10 mouse cellular contexts compared by ENCODE assay signal in the genomic region with DNA sequence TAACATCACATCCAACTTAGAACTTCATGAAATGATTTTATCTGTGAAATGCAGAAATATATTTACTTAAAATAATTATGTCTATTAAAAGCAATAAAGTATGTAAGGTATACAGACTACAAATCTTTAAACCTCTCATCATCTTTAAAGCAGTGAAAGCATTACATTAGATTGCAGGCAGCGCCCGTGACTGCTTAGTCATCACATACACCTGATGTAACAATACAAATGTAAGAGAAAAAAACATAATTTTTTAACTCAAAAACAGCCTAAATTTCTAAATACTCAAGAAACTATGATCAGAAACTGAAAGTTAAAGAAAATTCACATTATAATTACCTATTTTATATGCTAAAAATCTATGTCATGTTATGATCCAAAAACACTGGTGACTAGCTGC. TPM values are rescaled to one million over a fixed set of nuclear protein-coding genes. Genes with fewer than 3 reads are reported as not detected.
DNase-seq lines count a peak whose midpoint lies in the region; ATAC-seq lines count a peak whose summit lies in the region.
"Had no signal": no experiment of that assay in that cellular context is flagged by ENCODE, and none has a peak within 500 bp of the region (broad histone marks: within the 10 kb centered on the region; RNA-seq: fewer than 3 reads in every experiment).

No protein-coding gene starts in this region.

- no peak overlapping the region for H3K4me3 ChIP-seq in kidney, embryonic 15.5 days (replicated peaks)
- no peak overlapping the region for H3K4me3 ChIP-seq in embryonic facial prominence, embryonic 13.5 days
- H3K4me3 ChIP-seq in midbrain, embryonic 13.5 days (replicated peaks), result peak overlapping the region; percentile 20; the same call in 1 of the 2 replicates

- peak overlapping the region; percentile 28; the same call in 1 of the 2 replicates for H3K4me2 ChIP-seq in kidney, embryonic 15.5 days
- H3K4me2 ChIP-seq in embryonic facial prominence, embryonic 13.5 days, result peak overlapping the region; percentile 38; the same call in 1 of the 2 replicates
- peak overlapping the region; percentile 38 for H3K4me2 ChIP-seq in midbrain, embryonic 13.5 days (replicated peaks)

- H3K27ac ChIP-seq in kidney, embryonic 15.5 days, result no peak overlapping the region
- H3K27ac ChIP-seq in embryonic facial prominence, embryonic 13.5 days, result no peak overlapping the region
- H3K27ac ChIP-seq in midbrain, embryonic 13.5 days, result no peak overlapping the region

- no peaks in the 10 kb centered on the region for H3K27me3 ChIP-seq in kidney, embryonic 15.5 days
- H3K27me3 ChIP-seq in embryonic facial prominence, embryonic 13.5 days, result no peaks in the 10 kb centered on the region
- no peaks in the 10 kb centered on the region for H3K27me3 ChIP-seq in midbrain, embryonic 13.5 days

- ATAC-seq in kidney, embryonic 15.5 days (replicated peaks; ENCODE audit: low FRiP score), result no peak
- ATAC-seq in embryonic facial prominence, embryonic 13.5 days (ENCODE audit: insufficient number of reproducible peaks, insufficient read depth, low FRiP score, low TSS enrichment, low read depth), result no peak
- no peak for ATAC-seq in midbrain, embryonic 13.5 days

- WGBS in kidney, embryonic 15.5 days, result 58% methylated on average over 2 of the region's 2 CpGs
- WGBS in embryonic facial prominence, embryonic 13.5 days, result 69% methylated on average over 2 of the region's 2 CpGs
- WGBS in midbrain, embryonic 13.5 days, result 71% methylated on average over 2 of the region's 2 CpGs

- peaks cover 16% of the 10 kb centered on the region for H3K4me1 ChIP-seq in kidney, embryonic 15.5 days
- H3K4me1 ChIP-seq in embryonic facial prominence, embryonic 13.5 days, result peaks cover 13% of the 10 kb centered on the region
- peaks cover 17% of the 10 kb centered on the region for H3K4me1 ChIP-seq in midbrain, embryonic 13.5 days (replicated peaks)

- no peak overlapping the region for H3K9ac ChIP-seq in kidney, embryonic 15.5 days
- no peak overlapping the region for H3K9ac ChIP-seq in embryonic facial prominence, embryonic 13.5 days
- H3K9ac ChIP-seq in midbrain, embryonic 13.5 days (replicated peaks), result no peak overlapping the region

- DNase-seq in kidney, adult 11 months, result no peak
- DNase-seq in NIH3T3 (ENCODE audit: low read depth), result peak; percentile 59
- no peak for DNase-seq in right cerebral cortex, postnatal 14 days
- no peak for DNase-seq in spleen, postnatal 10 days (ENCODE audit: low spot score in 2 of 2)
- no peak for DNase-seq in right cerebral cortex, adult 18-20 months
- DNase-seq: cerebellum, postnatal 10 days; heart, postnatal 4 days had no signal

- H3K36me3 ChIP-seq in kidney, embryonic 15.5 days, result peaks cover 37% of the 10 kb centered on the region
- H3K36me3 ChIP-seq in embryonic facial prominence, embryonic 13.5 days, result peaks cover 23% of the 10 kb centered on the region
- H3K36me3 ChIP-seq in midbrain, embryonic 13.5 days, result peaks cover 20% of the 10 kb centered on the region

- H3K9me3 ChIP-seq in kidney, embryonic 15.5 days (replicated peaks), result no peaks in the 10 kb centered on the region
- H3K9me3 ChIP-seq in embryonic facial prominence, embryonic 13.5 days, result no peaks in the 10 kb centered on the region
- H3K9me3 ChIP-seq in midbrain, embryonic 13.5 days, result no peaks in the 10 kb centered on the region

RNA-seq across cellular contexts. Expression of a gene that starts 11.5 kb away (rescaled TPM):
- polyA plus RNA-seq in kidney, embryonic 15.5 days (2015; fragmentation: Nextera tagmentation; extraction: Ambion mirVana), result 56.6 and 61.7 TPM in 2 replicates
- 62.3 and 65.6 TPM in 2 replicates for polyA plus RNA-seq in embryonic facial prominence, embryonic 13.5 days (2015; fragmentation: Nextera tagmentation; extraction: Ambion mirVana)
- 48.5 and 57.4 TPM in 2 replicates for polyA plus RNA-seq in midbrain, embryonic 13.5 days (2015; fragmentation: Nextera tagmentation; extraction: Ambion mirVana)
